Mouse (Mus musculus) midbrain, embryonic 11.5 days (tissue): Measurements from ENCODE around the gene Sh2d3c. TPM values are rescaled to one million over a fixed set of nuclear protein-coding genes. Genes with fewer than 3 reads are reported as not detected.

Source experiments
- ATAC-seq: fragments of 200-750 bp; cut with Nextera tagmentation; 2 replicates; pipeline ENCODE4 v1.8.0; 2017; ENCODE audit warnings: moderate TSS enrichment, moderate library complexity; ENCODE audit not compliant: low FRiP score
- DNase-seq: peaks from one replicate; pipeline ENCODE4 v3.0.0; 2015; ENCODE audit warnings: low spot score; ENCODE audit errors: missing footprints
- H3K27ac ChIP-seq: fragments of 300-500 bp; sonication (generic); 2 replicates; pipeline ENCODE4 v1.5.1; 2014; ENCODE audit warnings: low read depth, low read length
- H3K27me3 ChIP-seq: fragments of 300-500 bp; sonication (generic); 2 replicates; pipeline ENCODE4 v1.6.1; 2014; ENCODE audit warnings: mild to moderate bottlenecking, low read length, moderate library complexity, mixed read lengths; ENCODE audit not compliant: control insufficient read depth, insufficient read depth
- H3K36me3 ChIP-seq: fragments of 300-500 bp; sonication (generic); 2 replicates; pipeline ENCODE4 v1.6.1; 2014; ENCODE audit warnings: mild to moderate bottlenecking, low read length, moderate library complexity, mixed read lengths; ENCODE audit not compliant: control insufficient read depth, insufficient read depth
- H3K4me1 ChIP-seq: fragments of 300-500 bp; sonication (generic); 2 replicates; pipeline ENCODE4 v1.6.1; 2014; ENCODE audit warnings: low read length; ENCODE audit not compliant: control insufficient read depth, insufficient read depth
- H3K4me2 ChIP-seq: fragments of 300-500 bp; sonication (generic); 2 replicates; pipeline ENCODE4 v1.6.1; 2014; ENCODE audit warnings: mild to moderate bottlenecking, moderate library complexity
- H3K4me3 ChIP-seq: fragments of 300-500 bp; sonication (generic); 2 replicates; pipeline ENCODE4 v1.5.1; 2014; ENCODE audit warnings: low read depth, low read length
- H3K9ac ChIP-seq: fragments of 300-500 bp; sonication (generic); 2 replicates; pipeline ENCODE4 v1.6.1; 2014; ENCODE audit warnings: low read length
- H3K9me3 ChIP-seq: fragments of 300-500 bp; sonication (generic); 2 replicates; pipeline ENCODE4 v1.6.1; 2016; ENCODE audit warnings: low read length; ENCODE audit not compliant: control insufficient read depth
- WGBS: fragments of 180-500 bp; shearing (Covaris S2); extraction: QIAGEN DNeasy Blood & Tissue Kit; methylation state at CpG from one replicate; pipeline ENCODE4 v1.1.7; 2014; 5-methylcytosine and 5-hydroxymethylcytosine counted together
- polyA plus RNA-seq: library from polyadenylated mRNA; unstranded; fragments of >200 nt; fragmentation: Nextera tagmentation; extraction: Ambion mirVana; gene quantifications from 2 replicates; pipeline ENCODE4 v1.2.1, GENCODE M21; 2014

The Sh2d3c gene
- polyA plus RNA-seq, 1 experiment from 2014 or later: 25.5 TPM

DNA sequence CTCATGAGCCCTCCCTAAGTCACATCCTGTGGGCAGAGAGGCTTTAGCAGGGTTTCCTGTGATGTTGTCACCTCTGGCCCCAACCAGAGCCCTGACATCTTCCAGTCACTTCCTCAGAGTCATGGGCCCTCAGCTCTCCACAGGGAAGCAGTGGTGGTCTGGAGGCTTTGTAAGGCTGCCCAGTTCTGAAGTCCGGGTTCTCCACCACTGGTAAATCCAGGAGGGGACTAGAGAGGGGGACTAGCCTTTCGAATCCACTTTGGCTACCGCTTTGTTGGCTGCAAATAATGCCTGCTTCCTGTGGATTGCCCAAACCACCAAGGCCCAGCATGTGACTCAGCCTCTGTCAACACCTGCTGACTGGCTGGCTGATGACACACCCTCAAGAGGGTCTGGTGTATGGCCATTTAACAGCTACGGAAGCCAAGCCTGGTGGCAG lies 5.8 kb upstream of the Sh2d3c start:
- 81% methylated on average over 4 of the region's 4 CpGs for WGBS
- Histone ChIP-seq H3K27ac (no peak overlapping the region), H3K9me3 (no peaks in the 10 kb centered on the region)

DNA sequence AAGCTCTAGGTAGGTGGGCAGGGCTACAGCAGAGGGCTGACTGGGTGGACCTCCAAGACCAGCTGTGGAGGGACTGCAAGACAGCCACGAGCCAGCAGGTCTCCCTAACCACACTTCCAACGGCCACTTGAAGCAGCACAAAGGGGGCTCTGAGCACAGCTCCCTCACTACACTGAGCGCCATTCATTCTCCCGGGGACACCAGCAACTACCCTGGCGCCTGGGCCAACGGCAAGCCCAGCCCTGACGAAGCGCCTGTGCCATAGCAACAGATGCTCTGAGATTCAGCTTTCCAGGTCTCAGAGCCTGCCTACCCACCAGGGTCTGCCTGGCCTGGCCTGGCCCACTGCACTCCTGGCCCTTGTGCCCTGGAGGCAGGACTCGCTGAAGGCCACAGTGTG lies 2.1 kb upstream of the Sh2d3c start:
- Histone ChIP-seq H3K36me3 (no peaks in the 10 kb centered on the region), H3K9ac (no peak overlapping the region; the same call in 1 of the 2 replicates), H3K4me1 (peaks cover 5% of the 10 kb centered on the region), H3K4me2 (no peak overlapping the region), H3K27ac (no peak overlapping the region), H3K9me3 (no peaks in the 10 kb centered on the region), H3K4me3 (no peak overlapping the region), H3K27me3 (no peaks in the 10 kb centered on the region)
- DNase-seq (no peak), ATAC-seq (no peak)
- 64% methylated on average over 9 of the region's 9 CpGs for WGBS

More for the DNA sequence above, 5.8 kb upstream of the Sh2d3c start:
- Histone ChIP-seq H3K4me1 (peaks cover 16% of the 10 kb centered on the region), H3K36me3 (peaks cover 1% of the 10 kb centered on the region; the same call in 1 of the 2 replicates), H3K4me2 (no peak overlapping the region), H3K4me3 (no peak overlapping the region), H3K27me3 (no peaks in the 10 kb centered on the region), H3K9ac (no peak overlapping the region)
- no peak for ATAC-seq
- no peak for DNase-seq

DNA sequence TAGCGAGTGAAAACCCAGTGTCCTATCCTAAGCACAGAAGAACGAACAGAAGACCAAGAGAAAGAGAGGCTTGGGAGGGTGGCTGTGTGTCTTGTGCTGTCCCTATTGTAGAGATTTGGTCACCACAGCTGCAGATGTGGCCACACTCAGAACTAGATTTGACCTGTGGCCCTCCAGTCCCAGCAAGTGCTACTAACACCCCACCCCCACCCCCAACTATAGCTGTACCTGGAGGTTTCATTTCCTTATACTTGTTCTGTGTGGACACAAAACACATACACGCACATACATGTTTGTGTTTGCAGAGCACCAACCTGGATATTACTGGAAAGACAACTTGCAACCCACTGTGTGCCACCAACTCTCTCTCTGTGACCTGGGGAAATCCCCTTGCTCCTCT lies 802 bp upstream of the Sh2d3c start:
- DNase-seq (no peak), ATAC-seq (no peak)
- no peaks in the 10 kb centered on the region for H3K4me1 ChIP-seq
- H3K9me3 ChIP-seq: no peaks in the 10 kb centered on the region
- H3K4me3 ChIP-seq: no peak overlapping the region
- H3K4me2 ChIP-seq: no peak overlapping the region
- no peaks in the 10 kb centered on the region for H3K27me3 ChIP-seq
- no peaks in the 10 kb centered on the region for H3K36me3 ChIP-seq
- H3K9ac ChIP-seq: no peak overlapping the region
- WGBS: 92% methylated on average over 3 of the region's 3 CpGs
- H3K27ac ChIP-seq: no peak overlapping the region

DNA sequence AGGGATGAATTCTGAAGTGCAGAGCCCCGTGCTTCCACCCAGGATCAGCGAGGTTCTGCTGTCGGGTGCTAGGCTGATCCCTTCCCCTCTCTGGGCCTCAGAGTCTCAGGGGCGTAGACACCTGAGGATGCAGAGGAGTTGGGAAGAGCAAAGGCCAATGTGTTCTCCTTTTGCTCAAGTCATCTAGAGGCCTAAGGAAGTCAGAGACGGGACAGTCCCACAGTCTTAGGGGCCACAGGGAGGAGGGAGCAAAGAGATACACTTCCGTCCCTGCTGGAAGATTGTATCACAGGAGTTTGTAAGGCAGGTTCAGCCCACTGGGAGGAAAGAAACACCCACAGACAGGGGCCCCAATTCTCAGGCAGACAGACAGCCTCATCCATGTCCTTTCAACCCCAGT lies 1.2 kb downstream of the Sh2d3c start:
- H3K36me3 ChIP-seq: no peaks in the 10 kb centered on the region
- ATAC-seq: no peak
- no peak for DNase-seq
- H3K27ac ChIP-seq: no peak overlapping the region
- H3K27me3 ChIP-seq: no peaks in the 10 kb centered on the region
- H3K4me2 ChIP-seq: no peak overlapping the region
- no peaks in the 10 kb centered on the region for H3K4me1 ChIP-seq
- H3K9ac ChIP-seq: no peak overlapping the region
- H3K9me3 ChIP-seq: no peaks in the 10 kb centered on the region
- WGBS: 67% methylated on average over 6 of the region's 6 CpGs
- H3K4me3 ChIP-seq: no peak overlapping the region

DNA sequence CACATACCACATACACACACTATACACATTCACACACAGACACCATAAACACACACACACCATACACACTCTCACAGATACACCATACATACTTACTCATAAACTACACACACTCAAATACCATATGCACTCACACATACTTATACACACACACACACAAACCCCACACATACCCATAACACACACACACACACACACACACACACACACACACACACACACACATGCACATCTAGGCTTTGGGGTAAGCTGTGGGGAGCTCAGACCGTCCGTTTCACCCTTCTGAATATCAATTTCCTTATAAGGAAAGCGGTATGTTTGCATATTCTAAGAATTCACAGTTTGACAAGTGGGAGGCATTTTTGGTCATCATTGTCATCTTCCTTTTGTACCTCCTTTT lies 1.7 kb downstream of the Sh2d3c start:
- no peaks in the 10 kb centered on the region for H3K27me3 ChIP-seq
- no peaks in the 10 kb centered on the region for H3K9me3 ChIP-seq
- 86% methylated on average over 3 of the region's 3 CpGs for WGBS
- H3K9ac ChIP-seq: no peak overlapping the region
- DNase-seq: no peak
- H3K4me1 ChIP-seq: 0 out of 2 replicates have a peak, but pooled peaks cover under 1% of the 10 kb centered on the region
- H3K27ac ChIP-seq: no peak overlapping the region
- H3K4me3 ChIP-seq: no peak overlapping the region
- no peak overlapping the region for H3K4me2 ChIP-seq
- H3K36me3 ChIP-seq: no peaks in the 10 kb centered on the region
- ATAC-seq: no peak

DNA sequence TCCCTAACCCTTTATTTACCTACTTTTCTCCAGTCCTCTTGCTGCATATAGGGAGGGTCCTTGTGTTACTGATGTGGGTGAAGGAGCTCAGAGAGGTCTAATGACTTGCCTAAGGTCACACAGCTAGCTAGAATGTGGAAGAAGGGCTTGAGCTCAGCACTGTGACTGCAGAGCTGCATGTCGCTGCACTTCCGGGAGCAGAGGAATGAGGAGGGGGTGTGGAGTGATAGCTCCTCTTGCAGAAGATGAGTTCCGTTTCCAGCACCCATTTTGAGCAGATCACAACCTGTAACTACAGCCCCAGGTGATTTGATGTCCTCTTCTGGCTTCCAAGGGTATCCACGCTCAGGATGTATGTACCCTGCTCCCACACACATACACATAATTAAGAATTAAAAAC lies 3.3 kb downstream of the Sh2d3c start:
- Histone ChIP-seq H3K27me3 (no peaks in the 10 kb centered on the region), H3K4me3 (no peak overlapping the region), H3K36me3 (no peaks in the 10 kb centered on the region), H3K27ac (no peak overlapping the region), H3K9ac (no peak overlapping the region), H3K4me1 (0 out of 2 replicates have a peak, but pooled peaks cover 2% of the 10 kb centered on the region), H3K4me2 (no peak overlapping the region), H3K9me3 (no peaks in the 10 kb centered on the region)
- ATAC-seq (no peak), DNase-seq (no peak)
- WGBS: 76% methylated on average over 4 of the region's 4 CpGs

DNA sequence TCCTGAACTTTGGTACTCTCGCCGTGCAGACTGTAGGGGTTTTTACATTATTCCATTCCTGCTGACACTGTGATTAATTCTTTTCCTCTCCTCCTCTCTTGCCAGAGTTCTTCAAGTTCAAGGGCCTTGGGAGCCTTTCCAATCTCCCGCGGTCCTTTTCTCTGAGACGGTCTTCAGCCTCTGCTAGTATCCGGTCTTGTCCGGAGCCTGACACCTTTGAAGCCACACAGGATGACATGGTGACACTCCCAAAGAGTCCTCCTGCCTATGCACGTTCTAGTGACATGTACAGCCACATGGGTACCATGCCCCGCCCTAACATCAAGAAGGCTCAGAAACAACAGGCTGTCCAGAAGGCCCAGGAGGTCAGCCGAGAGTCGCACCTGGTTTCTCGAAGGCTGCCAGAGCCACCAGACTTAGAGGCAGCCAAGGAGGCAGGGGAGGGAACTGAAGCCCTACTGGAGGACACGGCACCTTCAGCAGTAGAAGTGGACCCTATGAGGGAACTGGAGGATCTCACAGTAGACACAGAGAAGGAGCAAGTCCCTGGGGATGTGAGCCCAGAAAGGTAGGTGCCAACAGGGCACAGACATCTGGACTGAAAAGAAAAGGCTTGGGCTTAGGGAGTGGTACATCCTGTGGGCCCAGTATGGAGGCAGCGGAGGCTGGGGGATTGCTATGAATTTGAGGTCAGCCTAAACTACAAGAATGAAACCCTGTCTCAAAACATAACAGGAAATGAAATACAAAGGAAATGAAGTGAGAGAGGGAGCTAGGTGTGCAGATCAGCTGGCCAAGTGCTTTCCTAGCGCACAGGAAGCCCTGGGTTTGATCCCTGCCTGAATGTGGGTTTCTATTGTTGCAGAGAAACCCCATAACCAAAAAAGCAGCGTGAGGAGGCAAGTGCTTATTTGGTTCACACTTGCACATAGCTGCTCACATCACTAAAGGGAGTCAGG lies 4.3 kb downstream of the Sh2d3c start:
- DNase-seq (no peak), ATAC-seq (no peak)
- no peak overlapping the region for H3K9ac ChIP-seq
- H3K27ac ChIP-seq: no peak overlapping the region
- 83% methylated on average over 16 of the region's 16 CpGs for WGBS
- no peak overlapping the region for H3K4me3 ChIP-seq
- H3K9me3 ChIP-seq: no peaks in the 10 kb centered on the region
- no peaks in the 10 kb centered on the region for H3K27me3 ChIP-seq
- H3K4me1 ChIP-seq: 0 out of 2 replicates have a peak, but pooled peaks cover 2% of the 10 kb centered on the region
- no peak overlapping the region for H3K4me2 ChIP-seq
- no peaks in the 10 kb centered on the region for H3K36me3 ChIP-seq

DNA sequence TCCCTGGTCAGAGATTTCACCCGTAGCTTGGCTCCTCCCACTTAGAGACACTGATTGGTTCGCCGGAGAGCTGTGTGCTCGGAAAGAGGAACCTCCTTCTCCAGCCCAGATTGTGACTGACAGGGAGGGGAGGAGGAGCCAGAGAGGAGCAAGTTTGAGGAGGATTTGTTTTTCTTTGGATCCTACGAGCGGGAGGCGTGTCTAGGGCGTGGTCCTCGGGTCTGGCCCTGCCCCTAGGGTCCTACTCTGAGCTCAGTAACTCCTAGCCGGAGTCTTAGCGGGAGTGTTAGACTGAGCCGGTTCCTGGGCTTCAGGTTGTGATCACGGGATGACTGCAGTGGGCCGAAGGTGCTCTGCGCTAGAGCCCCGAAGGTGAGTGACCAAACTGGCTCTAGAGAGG lies 6.6 kb downstream of the Sh2d3c start:
- 0 out of 2 replicates have a peak, but pooled peaks cover 2% of the 10 kb centered on the region for H3K4me1 ChIP-seq
- under 1% methylated on average over 16 of the region's 16 CpGs for WGBS

DNA sequence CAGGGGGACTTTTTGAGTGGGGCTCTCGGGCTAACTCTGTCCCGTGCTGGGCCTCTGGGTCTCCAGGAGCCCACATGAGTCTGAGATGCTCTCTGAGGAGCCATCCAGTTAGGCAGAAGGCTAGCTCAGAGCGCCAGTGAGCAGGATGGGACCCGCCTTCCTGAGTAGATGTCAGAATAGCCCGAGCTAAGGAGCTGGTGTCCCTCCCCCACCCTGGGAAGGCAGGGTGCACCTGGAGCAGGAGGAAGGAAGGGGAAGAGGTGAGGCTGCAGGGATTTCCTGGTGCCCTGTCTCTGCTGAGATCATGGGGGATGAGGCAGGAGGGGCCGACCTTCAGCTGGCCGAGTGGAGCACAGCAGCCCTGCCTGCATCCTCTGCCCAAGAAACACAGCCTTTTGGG lies 7.6 kb downstream of the Sh2d3c start:
- 0 out of 2 replicates have a peak, but pooled peaks cover 2% of the 10 kb centered on the region for H3K4me1 ChIP-seq
- H3K9ac ChIP-seq: no peak overlapping the region
- 55% methylated on average over 7 of the region's 7 CpGs for WGBS
- DNase-seq (no peak), ATAC-seq (no peak)
- H3K9me3 ChIP-seq: no peaks in the 10 kb centered on the region
- no peaks in the 10 kb centered on the region for H3K27me3 ChIP-seq
- no peaks in the 10 kb centered on the region for H3K36me3 ChIP-seq
- no peak overlapping the region for H3K4me3 ChIP-seq
- H3K27ac ChIP-seq: no peak overlapping the region
- 0 out of 2 replicates have a peak overlapping the region, but pooled peaks have one; percentile 2 for H3K4me2 ChIP-seq

More for the DNA sequence above, 6.6 kb downstream of the Sh2d3c start:
- H3K27me3 ChIP-seq: no peaks in the 10 kb centered on the region
- H3K27ac ChIP-seq: no peak overlapping the region
- peak overlapping the region; percentile 28; the same call in 1 of the 2 replicates for H3K4me2 ChIP-seq
- ATAC-seq: peak; percentile 97
- peak; percentile 98 for DNase-seq
- no peak overlapping the region for H3K9ac ChIP-seq
- H3K4me3 ChIP-seq: peak overlapping the region; percentile 6; the same call in 1 of the 2 replicates
- H3K36me3 ChIP-seq: no peaks in the 10 kb centered on the region
- H3K9me3 ChIP-seq: no peaks in the 10 kb centered on the region
